Mouse (Mus musculus) Patski (cell line): ENCODE data around the gene Slc35f5. TPM values are rescaled to one million over a fixed set of nuclear protein-coding genes. Genes with fewer than 3 reads are reported as not detected.

ENCODE experiments used
- ATAC-seq: fragments of 100-300 bp; one replicate; pipeline ENCODE4 v1.8.0; 2021
- CTCF ChIA-PET: fragments of 350-600 bp; sonication (Branson Sonifier 250); formaldehyde crosslinking; loops from one replicate; lab custom pipeline; 2022; ENCODE audit warnings: inconsistent platforms; lab: Charles Lee
- POLR2A ChIA-PET: fragments of 350-600 bp; sonication (Branson Sonifier 250); formaldehyde crosslinking; loops from one replicate; lab custom pipeline; 2022; ENCODE audit warnings: antibody characterized with exemption, inconsistent platforms; lab: Charles Lee
- DNase-seq: peaks from one replicate; pipeline ENCODE4 v3.0.0-alpha.2; 2011; ENCODE audit warnings: low read depth, low spot score
- H3K27me3 ChIP-seq: fragments of 371-371 bp; one replicate; pipeline ENCODE4 v1.5.1; 2021
- CTCF ChIP-seq: fragments of 100-300 bp; IDR thresholded peaks from one replicate; pipeline ENCODE4 v1.5.1; 2021
- in situ Hi-C: fragments of 300-500 bp; cut with MboI; formaldehyde crosslinking; loops from 3 replicates; pipeline ENCODE4 v1.11.1; 2018; ENCODE audit warnings: low pct_unique_long_range_greater_than_20kb, mixed read lengths
- polyA plus RNA-seq: library from polyadenylated mRNA; unstranded; gene quantifications from one replicate; pipeline ENCODE4 v1.2.3, GENCODE M21; 2021

Gene Slc35f5
- polyA plus RNA-seq, 1 experiment from 2014 or later: 81.6 TPM

- ChIA-PET CTCF (interaction anchor here (0.8 to 1.8 kb wide), 7 partner anchors 26 to 181 kb away, joined by 3 to 10 read pairs (median 3); no protein-coding TSS in a partner anchor), POLR2A (interaction anchor here (1.2 to 1.5 kb wide), 2 partner anchors 60 to 132 kb away, joined by 4 to 5 read pairs; partner anchors contain the start of gene Actr3)
- no peak for TF ChIP-seq CTCF
- ATAC-seq (peak; percentile 91), DNase-seq (peak; percentile 90)
- in situ Hi-C loops: no loop called here
- H3K27me3 ChIP-seq: no peaks in the 10 kb centered on the region
These were observed 7.7 kb downstream of the Slc35f5 start for GRCm38 (mm10) chr1:125568126-125568525.

- ChIA-PET POLR2A (no interaction called here), CTCF (interaction anchor here (1.2 to 1.4 kb wide), 2 partner anchors 7 to 12 kb away, joined by 4 to 5 read pairs; no protein-coding TSS in a partner anchor)
- DNase-seq: no peak
- TF ChIP-seq CTCF: peak; percentile 72
- ATAC-seq: no peak
- no peaks in the 10 kb centered on the region for H3K27me3 ChIP-seq
- in situ Hi-C loops: no loop called here
These were observed 13.8 kb downstream of the Slc35f5 start for GRCm38 (mm10) chr1:125574219-125574618.

GRCm38 (mm10) chr1:125575458-125576114 lies 15.2 kb downstream of the Slc35f5 start:
- ATAC-seq (no peak), DNase-seq (no peak)
- POLR2A ChIA-PET: interaction anchor here (0.5 kb wide), 1 partner anchor 814 kb away, joined by 4 read pairs; no protein-coding TSS in a partner anchor
- TF ChIP-seq CTCF: no peak
- no peaks in the 10 kb centered on the region for H3K27me3 ChIP-seq
- CTCF ChIA-PET: interaction anchor here (1.0 to 4.0 kb wide), 7 partner anchors 11 to 165 kb away, joined by 3 to 18 read pairs (median 4); partner anchors contain the start of gene Slc35f5
- in situ Hi-C loops: loop anchor here (25.0 kb wide), 1 partner anchor 863 kb away; no protein-coding TSS in a partner anchor

GRCm38 (mm10) chr1:125576965-125577364 lies 16.6 kb downstream of the Slc35f5 start:
- in situ Hi-C loops: loop anchor here (25.0 kb wide), 1 partner anchor 865 kb away; no protein-coding TSS in a partner anchor
- ChIA-PET POLR2A (no interaction called here), CTCF (interaction anchor here (2.0 to 4.0 kb wide), 2 partner anchors 9 to 17 kb away, joined by 4 to 18 read pairs; partner anchors contain the start of gene Slc35f5)
- TF ChIP-seq CTCF: no peak
- no peaks in the 10 kb centered on the region for H3K27me3 ChIP-seq
- DNase-seq (no peak), ATAC-seq (no peak)

- ChIA-PET CTCF (interaction anchor here (4.0 kb wide), 1 partner anchor 8 kb away, joined by 18 read pairs; no protein-coding TSS in a partner anchor), POLR2A (interaction anchor here (0.6 kb wide), 1 partner anchor 157 kb away, joined by 4 read pairs; no protein-coding TSS in a partner anchor)
- DNase-seq: no peak
- H3K27me3 ChIP-seq: no peaks in the 10 kb centered on the region
- no peak for ATAC-seq
- TF ChIP-seq CTCF: no peak
- in situ Hi-C loops: loop anchor here (25.0 kb wide), 1 partner anchor 866 kb away; no protein-coding TSS in a partner anchor
These were observed 17.7 kb downstream of the Slc35f5 start for GRCm38 (mm10) chr1:125578091-125578490.

GRCm38 (mm10) chr1:125581134-125581533 lies 20.7 kb downstream of the Slc35f5 start:
- no peak for TF ChIP-seq CTCF
- CTCF ChIA-PET: interaction anchor here (1.1 kb wide), 1 partner anchor 8 kb away, joined by 5 read pairs; no protein-coding TSS in a partner anchor
- H3K27me3 ChIP-seq: no peaks in the 10 kb centered on the region
- DNase-seq (no peak), ATAC-seq (no peak)
- in situ Hi-C loops: loop anchor here (25.0 kb wide), 1 partner anchor 869 kb away; no protein-coding TSS in a partner anchor
- POLR2A ChIA-PET: no interaction called here

GRCm38 (mm10) chr1:125603620-125604019 lies 43.2 kb downstream of the Slc35f5 start:
- ChIA-PET CTCF (no interaction called here), POLR2A (no interaction called here)
- TF ChIP-seq CTCF: no peak

GRCm38 (mm10) chr1:125607087-125607803 lies 46.9 kb downstream of the Slc35f5 start:
- in situ Hi-C loops: loop anchor here (10.0 to 25.0 kb wide), 3 partner anchors 305 to 1355 kb away; partner anchors contain the start of gene Lypd1
- peaks cover 4% of the 10 kb centered on the region for H3K27me3 ChIP-seq
- DNase-seq (no peak), ATAC-seq (peak; percentile 68)
- CTCF ChIA-PET: no interaction called here
- peak; percentile 92 for TF ChIP-seq CTCF
- POLR2A ChIA-PET: no interaction called here

More at GRCm38 (mm10) chr1:125603620-125604019, 43.2 kb downstream of the Slc35f5 start:
- in situ Hi-C loops: loop anchor here (10.0 to 25.0 kb wide), 3 partner anchors 309 to 1359 kb away; partner anchors contain the start of gene Lypd1
- DNase-seq: no peak
- no peak for ATAC-seq
- peaks cover 4% of the 10 kb centered on the region for H3K27me3 ChIP-seq

GRCm38 (mm10) chr1:125624376-125625076 lies 64.1 kb downstream of the Slc35f5 start:
- in situ Hi-C loops: loop anchor here (25.0 kb wide), 2 partner anchors 288 to 1338 kb away; partner anchors contain the start of gene Lypd1
- ATAC-seq (no peak), DNase-seq (no peak)
- no peaks in the 10 kb centered on the region for H3K27me3 ChIP-seq
- ChIA-PET POLR2A (no interaction called here), CTCF (interaction anchor here (0.7 to 0.8 kb wide), 2 partner anchors 14 to 22 kb away, joined by 3 read pairs; no protein-coding TSS in a partner anchor)
- TF ChIP-seq CTCF: no peak
